Mouse (Mus musculus) cerebellum, adult 2 months (tissue): ENCODE data around the gene Zfp709.
"Not testable (repeated sequence)": the region's sequence is repeated elsewhere in the genome, so short reads cannot be mapped to it uniquely, and the experiment has no call there.

Source experiments
- CTCF ChIP-seq: fragments of 200-500 bp; IDR thresholded peaks from 2 replicates; pipeline ENCODE4 v1.5.1; 2011; ENCODE audit warnings: low read depth, mild to moderate bottlenecking, control low read depth, low read length, moderate library complexity, borderline replicate concordance; ENCODE audit not compliant: insufficient read depth
- POLR2A ChIP-seq: fragments of 200-500 bp; IDR thresholded peaks from 2 replicates; pipeline ENCODE4 v1.6.1; 2011; ENCODE audit warnings: low read length, control low read depth, borderline replicate concordance; ENCODE audit not compliant: insufficient read depth

DNA sequence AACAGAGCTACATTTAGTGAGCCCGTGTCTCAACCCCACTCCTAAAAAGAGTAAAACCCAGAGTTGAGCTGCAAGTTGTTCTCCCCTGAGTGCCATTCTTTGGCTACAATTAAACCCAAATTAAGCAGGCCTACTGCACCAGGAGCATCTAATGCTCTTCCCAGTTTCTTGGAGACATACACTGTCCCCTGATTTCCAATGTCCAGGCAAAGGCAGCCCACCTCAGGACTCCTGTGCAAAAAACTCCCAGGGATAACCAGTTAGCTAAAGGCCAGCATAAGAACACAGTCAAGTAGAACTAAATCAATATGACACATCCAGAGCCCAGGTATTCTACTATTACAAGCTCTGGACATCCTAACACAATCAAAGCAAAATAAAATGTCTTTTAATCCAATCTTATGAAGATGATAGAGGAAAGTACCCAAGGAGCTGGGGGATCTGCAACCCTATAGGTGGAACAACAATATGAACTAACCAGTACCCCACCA, 35.8 kb upstream of the Zfp709 start:
- TF ChIP-seq CTCF, POLR2A: not testable (repeated sequence)
